Mouse (Mus musculus): ENCODE results near the gene Slc26a10. TPM values are rescaled to one million over a fixed set of nuclear protein-coding genes. Genes with fewer than 3 reads are reported as not detected.
"Not testable (repeated sequence)": the region's sequence is repeated elsewhere in the genome, so short reads cannot be mapped to it uniquely, and the experiment has no call there.

Gene Slc26a10
- total RNA-seq, 2 experiments from 2014 or later = 25.7 to 31.8 TPM

- no peak for DNase-seq
Measured at GRCm38 (mm10) chr10:127197505-127198110, 17.2 kb upstream of the Slc26a10 start.

- DNase-seq = no peak
Measured at GRCm38 (mm10) chr10:127197104-127197503, 16.7 kb upstream of the Slc26a10 start.

- peak; percentile 77 for DNase-seq
Measured at GRCm38 (mm10) chr10:127196392-127196791, 15.9 kb upstream of the Slc26a10 start.

GRCm38 (mm10) chr10:127195328-127196129 is 15.1 kb upstream of the Slc26a10 start, which contains the start of gene Dtx3:
Dtx3 (minus strand) TSS chr10:127195728.
- peak; percentile 59 for DNase-seq

- peak; percentile 75 for DNase-seq
Measured at GRCm38 (mm10) chr10:127194428-127195327, 14.2 kb upstream of the Slc26a10 start.

GRCm38 (mm10) chr10:127193011-127193410 is 12.6 kb upstream of the Slc26a10 start:
- no peak for DNase-seq

GRCm38 (mm10) chr10:127192057-127192328 is 11.5 kb upstream of the Slc26a10 start:
- not testable (repeated sequence) for DNase-seq

GRCm38 (mm10) chr10:127191191-127192056 is 11.0 kb upstream of the Slc26a10 start:
- no peak for DNase-seq

- DNase-seq = no peak
Measured at GRCm38 (mm10) chr10:127190398-127191190, 10.1 kb upstream of the Slc26a10 start.

- DNase-seq = peak; percentile 67
Measured at GRCm38 (mm10) chr10:127189651-127190381, 9.4 kb upstream of the Slc26a10 start, which contains the start of gene Arhgef25. Arhgef25 (minus strand) TSS chr10:127190083.

GRCm38 (mm10) chr10:127189116-127189650 is 8.7 kb upstream of the Slc26a10 start:
- DNase-seq = peak; percentile 55

GRCm38 (mm10) chr10:127188465-127189115 is 8.1 kb upstream of the Slc26a10 start:
- peak; percentile 64 for DNase-seq

- DNase-seq = no peak
Measured at GRCm38 (mm10) chr10:127188079-127188453, 7.6 kb upstream of the Slc26a10 start.

GRCm38 (mm10) chr10:127187371-127188078 is 7.1 kb upstream of the Slc26a10 start:
- DNase-seq = no peak

- no peak for DNase-seq
Measured at GRCm38 (mm10) chr10:127186451-127186850, 6.0 kb upstream of the Slc26a10 start.

GRCm38 (mm10) chr10:127185506-127185905 is 5.1 kb upstream of the Slc26a10 start:
- DNase-seq = no peak

- DNase-seq = no peak
Measured at GRCm38 (mm10) chr10:127185101-127185500, 4.7 kb upstream of the Slc26a10 start.

- DNase-seq = no peak
Measured at GRCm38 (mm10) chr10:127183759-127184158, 3.3 kb upstream of the Slc26a10 start.

GRCm38 (mm10) chr10:127182624-127183023 is 2.2 kb upstream of the Slc26a10 start:
- DNase-seq = no peak
